Mouse (Mus musculus): ENCODE results near the gene Ucn. TPM values are rescaled to one million over a fixed set of nuclear protein-coding genes. Genes with fewer than 3 reads are reported as not detected.

Ucn gene
- total and polyA plus RNA-seq, 3 experiments: not detected

- Histone ChIP-seq H3K27ac (ENCODE audit: control insufficient read depth, low read depth, low read length) (no peak overlapping the region), H3K79me2 (ENCODE audit: control insufficient read depth, insufficient read depth, low read length, poor library complexity) (no peaks in the 10 kb centered on the region), H3K4me1 (ENCODE audit: control insufficient read depth in 1 of 2, insufficient read depth in 2 of 2, low read length in 2 of 2) (no peaks in the 10 kb centered on the region), H3K9me3 (replicated peaks; ENCODE audit: insufficient read depth, low read length) (no peaks in the 10 kb centered on the region), H3K9ac (ENCODE audit: control insufficient read depth, low read depth, low read length, poor library complexity, severe bottlenecking) (no peak overlapping the region), H3K36me3 (ENCODE audit: control insufficient read depth in 1 of 2, insufficient read depth in 2 of 2, low read length in 2 of 2) (no peaks in the 10 kb centered on the region), H3K27me3 (ENCODE audit: control insufficient read depth in 1 of 2, insufficient read depth in 2 of 2, low read length in 2 of 2) (peaks cover 12 to 20% of the 10 kb centered on the region in 2 experiments), H3K4me3 (ENCODE audit: control insufficient read depth in 1 of 2, insufficient read depth in 1 of 2, low read depth in 2 of 2, low read length in 2 of 2) (0 out of 4 replicates have a peak overlapping the region, but pooled peaks of 1 of the 2 experiments have one; percentile 34)
- DNase-seq (ENCODE audit: low read depth, low spot score): no peak
- TF ChIP-seq RAD21 (IDR thresholded peaks at IDR 0.05; ENCODE audit: low read depth, low read length): no peak
- TF ChIP-seq BHLHE40 (IDR thresholded peaks at IDR 0.05; ENCODE audit: borderline replicate concordance, low read depth, low read length): no peak
- TF ChIP-seq ETS1 (IDR thresholded peaks at IDR 0.05; ENCODE audit: low read depth, low read length): no peak
- no peak for TF ChIP-seq ELF1 (IDR thresholded peaks at IDR 0.05; ENCODE audit: low read depth, low read length)
- no peak for TF ChIP-seq ZKSCAN1 (IDR thresholded peaks at IDR 0.05; ENCODE audit: low read depth, low read length)
- no peak for TF ChIP-seq GATA1 (IDR thresholded peaks at IDR 0.05; ENCODE audit: low read depth, low read length)
- TF ChIP-seq KAT2A (conservative IDR thresholded peaks at IDR 0.05; ENCODE audit: low read depth, low read length): no peak
- no peak for TF ChIP-seq POLR2AphosphoS2 (IDR thresholded peaks at IDR 0.05; ENCODE audit: low read length)
- no peak for TF ChIP-seq TAL1 (IDR thresholded peaks at IDR 0.05; ENCODE audit: low read length)
- no peak for TF ChIP-seq POLR2AphosphoS5 (IDR thresholded peaks at IDR 0.05; ENCODE audit: borderline replicate concordance, low read depth, low read length)
- TF ChIP-seq TBP (IDR thresholded peaks at IDR 0.05; ENCODE audit: low read depth, low read length): no peak
- TF ChIP-seq USF1 (IDR thresholded peaks at IDR 0.05; ENCODE audit: low read depth, low read length): no peak
- no peak for TF ChIP-seq MAX (IDR thresholded peaks at IDR 0.05; ENCODE audit: low read length)
- TF ChIP-seq UBTF (IDR thresholded peaks at IDR 0.05; ENCODE audit: borderline replicate concordance, insufficient read depth, low read depth, low read length): no peak
These were observed 44.4 kb downstream of the Ucn start for GRCm38 (mm10) chr5:31094100-31094798.

- Histone ChIP-seq H3K27ac (ENCODE audit: control insufficient read depth, low read depth, low read length) (no peak overlapping the region), H3K9ac (ENCODE audit: control insufficient read depth, low read depth, low read length, poor library complexity, severe bottlenecking) (no peak overlapping the region), H3K9me3 (replicated peaks; ENCODE audit: insufficient read depth, low read length) (no peaks in the 10 kb centered on the region), H3K4me3 (ENCODE audit: control insufficient read depth in 1 of 2, insufficient read depth in 1 of 2, low read depth in 2 of 2, low read length in 2 of 2) (no peak overlapping the region), H3K4me1 (ENCODE audit: control insufficient read depth in 1 of 2, insufficient read depth in 2 of 2, low read length in 2 of 2) (no peaks in the 10 kb centered on the region), H3K79me2 (ENCODE audit: control insufficient read depth, insufficient read depth, low read length, poor library complexity) (no peaks in the 10 kb centered on the region), H3K27me3 (ENCODE audit: control insufficient read depth in 1 of 2, insufficient read depth in 2 of 2, low read length in 2 of 2) (peaks cover 14 to 22% of the 10 kb centered on the region in 2 experiments), H3K36me3 (ENCODE audit: control insufficient read depth in 1 of 2, insufficient read depth in 2 of 2, low read length in 2 of 2) (no peaks in the 10 kb centered on the region)
- TF ChIP-seq HCFC1 (IDR thresholded peaks at IDR 0.05; ENCODE audit: low read depth, low read length) (no peak), JUND (IDR thresholded peaks at IDR 0.05; ENCODE audit: low read depth, low read length) (no peak), TCF12 (IDR thresholded peaks at IDR 0.05; ENCODE audit: low read depth, low read length) (no peak), ZMIZ1 (IDR thresholded peaks at IDR 0.05; ENCODE audit: low read depth, low read length) (no peak), POLR2AphosphoS5 (IDR thresholded peaks at IDR 0.05; ENCODE audit: borderline replicate concordance, low read depth, low read length) (no peak), MAFK (IDR thresholded peaks at IDR 0.05; ENCODE audit: borderline replicate concordance, low read depth, low read length) (no peak), TAL1 (IDR thresholded peaks at IDR 0.05; ENCODE audit: low read length) (no peak), RCOR1 (IDR thresholded peaks at IDR 0.05; ENCODE audit: low read depth, low read length) (no peak), MXI1 (IDR thresholded peaks at IDR 0.05; ENCODE audit: low read depth, low read length) (no peak), RAD21 (IDR thresholded peaks at IDR 0.05; ENCODE audit: low read depth, low read length) (no peak), MAZ (IDR thresholded peaks at IDR 0.05; ENCODE audit: low read depth, low read length) (no peak), ZKSCAN1 (IDR thresholded peaks at IDR 0.05; ENCODE audit: low read depth, low read length) (no peak), USF2 (IDR thresholded peaks at IDR 0.05; ENCODE audit: borderline replicate concordance in 1 of 2, insufficient read depth in 1 of 2, low read depth in 1 of 2, low read length in 2 of 2) (no peak), ZC3H11A (IDR thresholded peaks at IDR 0.05; ENCODE audit: low read depth, low read length) (no peak)
- no peak for DNase-seq (ENCODE audit: low read depth, low spot score)
These were observed 45.2 kb downstream of the Ucn start for GRCm38 (mm10) chr5:31093151-31094041.

Data from MEL (cell line).